Mouse (Mus musculus): ENCODE results near the gene Syne3.

DNA sequence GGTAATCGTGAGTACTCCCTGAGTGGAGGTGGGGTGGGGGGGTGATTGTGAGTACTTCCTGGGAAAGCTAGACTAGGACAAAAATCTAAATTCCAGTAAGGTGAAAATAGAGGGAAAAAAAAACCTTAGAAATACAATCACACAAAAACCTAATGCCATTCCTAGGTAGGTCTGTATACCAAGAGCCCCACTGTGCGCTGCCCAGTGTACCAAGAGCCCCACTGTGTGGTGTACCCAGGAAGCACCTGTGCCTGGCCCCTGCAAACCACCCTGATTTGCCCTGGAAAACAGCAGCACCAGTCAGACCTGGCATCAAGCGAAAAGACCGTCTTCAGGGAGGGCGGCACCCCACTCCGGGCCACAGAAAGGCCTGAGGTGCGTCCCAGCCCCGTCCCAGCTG, 74.5 kb downstream of the Syne3 start:
- TF ChIP-seq HCFC1 (IDR thresholded peaks at IDR 0.05; ENCODE audit: borderline replicate concordance, insufficient read depth, low read length) (no peak), CHD2 (IDR thresholded peaks at IDR 0.05; ENCODE audit: low read depth, low read length) (no peak), ZC3H11A (IDR thresholded peaks at IDR 0.05; ENCODE audit: borderline replicate concordance, low read depth, low read length) (no peak), ZNF384 (IDR thresholded peaks at IDR 0.05; ENCODE audit: low read depth, low read length) (no peak)
